Mouse (Mus musculus) telencephalon, adult 2 months (tissue): Measurements from ENCODE around the gene Tdrd12.
"Not testable (repeated sequence)": the region's sequence is repeated elsewhere in the genome, so short reads cannot be mapped to it uniquely, and the experiment has no call there.

Experiments
- DNase-seq: peaks from one replicate; pipeline ENCODE4 v3.0.0-alpha.2; 2011; ENCODE audit warnings: low read depth, low spot score

The Tdrd12 gene

DNA sequence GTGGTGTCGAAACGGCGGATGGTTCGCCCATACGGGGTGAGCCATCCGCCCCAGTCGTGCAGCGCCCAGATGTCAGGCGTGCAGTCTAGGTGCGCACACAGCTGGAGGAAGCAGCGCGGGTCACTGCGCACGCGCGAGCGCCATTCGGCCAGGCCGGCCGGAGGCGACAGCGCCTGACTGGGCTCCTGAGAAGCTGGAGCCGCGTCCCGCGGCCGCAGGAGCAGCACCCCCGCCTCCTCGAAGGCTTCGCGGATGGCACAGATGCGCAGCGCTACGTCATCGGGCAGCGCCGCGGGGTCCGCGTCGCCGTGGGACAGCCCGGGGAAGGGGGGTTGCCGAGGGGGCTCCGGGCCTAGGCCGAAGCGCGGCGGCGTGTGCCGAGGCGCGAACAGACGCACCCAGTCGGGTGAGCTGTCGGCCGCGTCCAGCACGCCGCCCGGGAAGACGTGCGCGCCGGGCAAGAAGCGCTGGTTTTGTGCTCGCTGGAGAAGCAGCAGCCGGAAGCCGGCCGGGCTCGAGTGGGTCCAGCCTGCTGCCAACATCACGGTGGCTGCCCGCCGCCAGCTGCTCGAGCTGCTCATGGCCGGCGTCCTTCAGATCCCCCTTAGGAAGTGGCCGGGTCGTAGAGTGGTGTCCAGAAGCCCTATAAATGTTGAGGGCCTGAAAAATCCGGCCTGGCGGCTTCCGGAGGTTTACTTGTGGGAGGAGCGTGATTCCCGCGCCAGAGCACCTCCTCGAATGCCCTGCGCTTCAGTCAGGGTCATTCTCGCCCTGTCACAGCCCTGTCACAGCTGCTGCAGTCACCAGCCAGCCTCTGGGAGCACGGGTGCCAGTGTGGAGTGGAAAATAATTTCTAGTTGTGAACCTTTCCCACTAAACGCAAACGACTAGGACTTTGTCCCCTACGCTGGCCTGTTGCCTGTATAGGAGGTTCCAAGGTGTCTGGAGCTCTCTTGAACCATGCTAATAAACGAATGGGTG lies 18.0 kb upstream of the Tdrd12 start:
- DNase-seq, result peak; percentile 75

- DNase-seq, result peak; percentile 27
These were observed 17.1 kb upstream of the Tdrd12 start for GRCm38 (mm10) chr7:35554605-35555175.

DNA sequence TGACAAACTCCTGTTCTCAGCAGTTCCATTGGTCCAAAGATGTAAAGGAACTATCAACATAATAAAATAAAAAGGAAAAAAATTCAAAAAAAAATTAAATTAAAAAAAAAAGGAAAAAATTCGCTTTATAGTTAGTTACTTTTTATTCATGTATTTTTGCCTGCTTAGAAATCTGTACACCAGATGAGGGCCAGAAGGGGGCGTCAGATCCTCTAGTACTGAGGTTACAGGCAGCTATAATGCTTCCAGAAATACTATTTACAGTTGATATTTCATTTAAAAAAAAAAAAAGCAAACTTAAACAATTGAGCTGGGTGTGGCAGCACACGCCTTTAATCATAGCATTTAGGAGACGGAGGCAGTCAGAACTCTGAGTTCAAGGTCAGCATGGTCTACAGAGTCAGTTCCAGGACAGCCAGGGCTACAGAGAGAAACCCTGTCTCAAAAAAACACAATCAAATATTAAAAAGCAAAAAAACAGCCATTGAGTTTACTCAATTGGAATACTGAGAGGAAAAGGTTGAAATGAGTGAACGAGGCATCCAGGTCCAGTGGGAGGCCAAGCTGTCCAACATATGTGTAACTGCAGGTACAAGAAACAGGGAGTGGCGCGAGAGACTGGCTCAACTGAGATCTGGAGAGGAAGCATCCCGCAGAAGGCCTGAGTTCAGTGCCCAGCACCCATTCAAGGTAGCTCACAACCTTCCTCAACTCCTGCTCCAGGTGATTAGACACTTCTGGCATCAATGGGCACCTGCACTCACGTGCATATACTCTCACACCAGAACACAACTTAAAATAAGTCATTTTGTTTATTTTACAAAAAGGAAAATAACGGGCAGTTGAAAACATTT lies 16.4 kb upstream of the Tdrd12 start:
- DNase-seq, result no peak

- peak; percentile 21 for DNase-seq
These were observed 8.3 kb upstream of the Tdrd12 start for GRCm38 (mm10) chr7:35545881-35546280.

DNA sequence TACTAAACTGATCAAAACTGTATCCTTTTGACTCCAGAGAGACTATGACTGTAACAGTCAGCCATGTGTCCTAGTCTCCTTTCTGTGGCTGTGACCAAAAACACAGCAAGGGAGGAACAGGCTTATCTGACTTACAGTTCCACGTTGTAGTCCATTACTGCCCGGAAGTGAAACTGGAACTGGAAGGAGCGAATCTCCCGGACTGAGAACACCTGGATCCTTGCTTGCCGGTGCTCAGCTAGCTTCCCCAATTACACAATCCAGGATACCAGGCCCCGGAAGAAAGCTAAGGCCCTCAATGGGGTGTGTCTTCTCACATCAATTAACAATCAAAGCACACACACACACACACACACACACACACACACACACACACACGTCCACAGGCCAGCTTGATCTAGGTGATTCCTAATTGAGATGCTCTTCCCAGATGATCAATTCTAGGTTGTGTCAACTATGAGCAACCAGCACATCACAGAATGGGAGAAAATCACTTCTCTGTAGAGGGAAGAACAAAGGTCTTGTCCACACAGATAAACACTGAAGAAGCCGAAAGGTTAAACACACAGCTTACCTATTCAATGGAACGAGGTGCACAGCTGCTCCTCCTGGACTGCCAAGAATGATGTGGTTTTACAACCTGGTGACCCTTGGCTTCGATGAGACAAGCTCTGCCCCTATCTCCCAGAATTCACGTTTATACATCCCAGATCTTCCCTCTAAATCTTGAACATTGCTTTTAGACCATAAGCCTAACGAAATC lies 1.6 kb downstream of the Tdrd12 start:
- no peak for DNase-seq

DNA sequence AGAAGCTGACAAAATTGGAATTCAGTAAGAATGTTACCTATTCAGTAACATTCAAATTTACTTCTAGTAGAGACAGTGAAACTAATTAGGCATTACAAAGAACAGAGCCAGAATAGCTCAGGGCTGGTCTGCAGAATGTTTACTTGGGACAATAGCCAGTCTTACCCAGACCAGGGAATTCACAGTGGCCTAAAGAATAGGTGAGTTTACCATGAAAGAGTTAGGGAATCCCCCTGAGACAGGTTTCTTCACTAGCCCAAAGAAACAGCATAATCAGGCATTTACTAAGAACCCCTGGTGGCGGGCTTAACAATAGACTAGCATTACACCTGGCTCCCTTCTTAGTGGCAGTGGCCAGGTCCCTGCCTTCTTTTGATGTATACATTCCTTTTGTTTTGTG lies 7.0 kb downstream of the Tdrd12 start:
- not testable (repeated sequence) for DNase-seq

GRCm38 (mm10) chr7:35530026-35530425 lies 7.5 kb downstream of the Tdrd12 start:
- no peak for DNase-seq

DNA sequence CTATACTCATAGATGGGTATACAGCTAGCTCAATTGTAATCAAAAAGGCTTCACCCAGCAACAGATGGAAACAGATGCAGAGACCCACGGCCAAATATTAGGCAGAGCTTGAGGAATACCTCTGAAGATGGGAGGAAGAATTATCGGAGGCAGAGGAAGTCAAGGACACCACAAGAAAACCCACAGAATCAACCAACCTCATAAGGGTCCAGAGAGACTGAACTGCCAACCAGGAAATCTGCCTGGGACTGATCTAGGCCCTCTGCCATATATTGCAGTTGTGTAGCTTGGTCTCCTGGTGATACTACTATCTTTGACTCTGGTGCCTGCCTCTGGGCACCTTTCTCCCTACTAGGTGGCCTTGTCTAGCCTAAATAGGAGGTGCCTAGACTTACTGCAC lies 10.8 kb downstream of the Tdrd12 start:
- DNase-seq, result no peak

DNA sequence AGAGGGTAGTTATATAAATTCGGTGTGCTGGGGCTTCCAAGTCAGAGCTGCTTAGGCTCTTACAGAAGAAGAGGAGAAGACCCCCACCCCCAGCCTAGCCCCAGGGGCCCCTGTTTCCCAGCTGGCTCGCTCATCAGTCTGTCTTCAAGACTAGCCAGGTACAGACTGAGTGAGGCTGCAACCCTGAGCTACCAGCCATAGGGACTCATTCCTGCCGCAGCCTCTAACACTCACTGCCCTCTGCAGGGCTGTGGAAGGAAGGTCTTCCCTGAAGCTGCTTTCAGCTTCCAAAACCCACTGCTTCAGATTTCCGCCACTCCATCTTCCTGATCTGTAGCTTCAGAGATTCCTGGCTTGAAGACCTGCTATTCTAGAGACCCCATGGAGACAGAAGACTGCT lies 35.5 kb downstream of the Tdrd12 start:
- no peak for DNase-seq

DNA sequence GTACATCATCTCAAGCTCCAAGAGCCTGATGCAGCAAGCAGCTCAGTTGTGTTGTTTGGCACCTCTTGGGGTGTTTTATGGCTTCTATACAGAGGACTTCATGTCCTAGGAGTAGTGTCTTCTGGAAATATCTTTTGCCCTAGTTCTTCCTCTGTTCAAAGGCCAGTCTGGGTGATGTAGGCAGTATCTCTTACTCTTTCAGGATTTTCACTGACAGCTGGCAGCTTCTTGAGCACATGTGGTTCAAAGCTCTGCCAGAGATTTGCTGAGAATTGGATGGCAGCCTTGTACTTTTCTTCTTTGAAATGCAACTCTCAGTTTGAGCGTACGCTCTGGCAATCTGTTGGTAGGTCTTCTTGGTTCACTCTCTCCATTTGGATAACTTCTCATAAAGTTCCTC lies 40.0 kb downstream of the Tdrd12 start:
- DNase-seq, result peak; percentile 54

DNA sequence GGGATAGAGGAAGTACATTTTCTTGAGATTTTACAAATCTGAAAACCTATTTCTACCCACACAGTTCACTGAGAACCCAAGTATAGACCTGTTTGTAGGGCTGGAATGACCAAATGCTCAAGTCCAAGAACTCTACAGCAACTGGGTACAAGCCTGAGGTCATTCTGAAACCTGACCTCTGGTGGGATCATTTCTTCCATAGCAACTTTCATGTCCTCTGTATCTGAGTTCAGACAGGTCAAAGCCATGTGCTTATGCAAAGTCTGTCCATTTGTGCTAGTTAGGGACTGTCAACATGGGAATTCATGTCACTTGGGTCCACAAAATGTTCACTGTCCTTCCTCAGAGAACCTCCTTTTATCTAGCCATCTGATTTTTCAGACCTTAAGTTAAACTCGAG lies 46.5 kb downstream of the Tdrd12 start:
- DNase-seq, result no peak

- no peak for DNase-seq
These were observed 47.4 kb downstream of the Tdrd12 start for GRCm38 (mm10) chr7:35490186-35490585.

DNA sequence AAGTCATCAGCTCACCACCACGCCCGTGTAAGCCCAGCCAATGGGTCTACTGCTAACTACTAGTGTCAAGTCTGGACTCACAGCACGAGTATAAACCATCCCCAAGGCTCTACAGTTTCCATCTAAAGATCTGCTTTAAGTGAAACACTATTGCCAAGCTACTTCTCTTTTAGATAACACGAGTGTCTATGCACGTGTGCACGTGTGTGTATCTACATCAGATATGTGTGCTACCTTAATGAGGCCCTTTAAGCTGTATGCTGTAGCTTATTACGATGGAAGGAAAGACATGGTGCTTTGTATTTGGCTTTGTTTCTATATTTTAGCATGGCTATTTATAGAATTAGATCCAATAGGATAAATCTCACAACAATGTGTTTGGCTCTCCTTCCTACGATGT lies 51.0 kb downstream of the Tdrd12 start:
- DNase-seq, result no peak

DNA sequence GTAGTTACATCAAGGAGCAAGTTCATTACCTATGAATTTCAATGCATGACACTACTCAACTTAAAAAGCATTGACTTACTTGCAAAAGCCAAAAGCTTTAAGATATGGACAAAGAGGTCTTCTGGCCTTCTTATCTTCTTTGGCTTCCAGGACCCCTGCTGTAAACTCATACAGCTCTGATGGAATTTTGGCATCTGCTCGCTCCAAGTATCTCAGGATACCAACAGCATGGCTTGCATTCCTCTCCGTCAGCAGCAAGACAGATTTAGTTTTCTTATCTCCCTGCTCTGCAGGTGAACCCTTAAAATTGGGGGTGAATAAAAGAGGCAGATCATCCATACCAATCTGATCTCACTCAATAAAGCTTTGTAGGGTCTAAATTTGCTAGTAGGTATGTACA lies 52.4 kb downstream of the Tdrd12 start:
- DNase-seq, result no peak

DNA sequence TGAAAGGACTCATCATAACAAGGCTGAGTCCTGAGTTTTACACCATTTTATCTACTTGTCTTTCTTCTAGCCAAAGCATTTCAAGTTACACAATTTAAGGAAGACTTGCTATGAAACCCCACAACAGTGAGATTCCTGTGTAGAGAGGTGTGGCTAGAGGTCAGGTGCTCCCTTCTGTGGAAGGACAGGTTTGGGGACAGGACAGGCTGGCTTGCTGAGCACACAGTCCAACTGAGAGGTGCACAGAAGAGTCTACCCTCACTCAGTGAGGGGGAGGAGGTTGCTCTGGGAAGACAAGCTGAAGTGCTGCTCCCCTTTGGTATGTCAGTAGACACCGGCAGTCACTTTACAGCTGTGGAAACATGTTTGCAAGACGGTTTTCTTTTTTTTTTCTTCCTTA lies 61.1 kb downstream of the Tdrd12 start:
- no peak for DNase-seq

DNA sequence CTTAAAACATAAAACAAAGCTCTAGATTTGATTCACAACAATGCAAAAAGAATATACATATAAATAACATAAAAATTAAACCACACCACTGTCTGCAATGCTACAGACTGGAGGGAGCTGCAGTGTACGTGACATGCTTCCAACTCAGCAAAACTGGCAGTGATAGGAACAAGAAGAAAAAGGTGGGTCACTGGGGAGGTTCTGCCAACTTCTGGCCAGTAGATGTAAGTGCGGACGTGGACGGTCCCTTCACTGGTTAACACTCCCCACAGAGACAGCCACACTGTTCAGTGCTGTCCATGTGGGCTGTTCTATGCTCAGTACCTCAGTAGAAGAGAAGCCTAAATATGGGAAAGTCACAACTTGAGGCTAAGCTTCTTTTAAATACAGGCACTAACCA lies 66.8 kb downstream of the Tdrd12 start:
- DNase-seq, result no peak

GRCm38 (mm10) chr7:35467856-35468255 lies 69.7 kb downstream of the Tdrd12 start:
- no peak for DNase-seq

DNA sequence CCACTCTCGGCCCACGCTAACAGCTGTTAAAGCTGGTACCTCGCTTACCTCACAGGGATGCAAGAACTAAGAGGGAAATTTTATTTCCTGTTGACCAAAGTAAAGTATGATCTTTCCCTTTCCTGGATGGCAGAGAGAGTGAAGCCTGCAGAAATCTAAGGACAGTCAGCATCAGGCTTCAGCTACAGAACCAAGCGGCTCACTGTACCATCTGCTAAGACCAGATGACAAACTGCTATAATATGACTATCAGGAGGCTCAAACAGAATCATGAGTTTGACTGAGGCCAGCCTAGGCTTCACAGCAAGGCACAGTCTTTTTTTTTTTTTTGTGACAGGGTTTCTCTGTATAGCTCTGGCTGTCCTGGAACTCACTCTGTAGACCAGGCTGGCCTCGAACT lies 72.5 kb downstream of the Tdrd12 start:
- peak; percentile 22 for DNase-seq

- no peak for DNase-seq
These were observed 76.6 kb downstream of the Tdrd12 start for GRCm38 (mm10) chr7:35460971-35461370.

DNA sequence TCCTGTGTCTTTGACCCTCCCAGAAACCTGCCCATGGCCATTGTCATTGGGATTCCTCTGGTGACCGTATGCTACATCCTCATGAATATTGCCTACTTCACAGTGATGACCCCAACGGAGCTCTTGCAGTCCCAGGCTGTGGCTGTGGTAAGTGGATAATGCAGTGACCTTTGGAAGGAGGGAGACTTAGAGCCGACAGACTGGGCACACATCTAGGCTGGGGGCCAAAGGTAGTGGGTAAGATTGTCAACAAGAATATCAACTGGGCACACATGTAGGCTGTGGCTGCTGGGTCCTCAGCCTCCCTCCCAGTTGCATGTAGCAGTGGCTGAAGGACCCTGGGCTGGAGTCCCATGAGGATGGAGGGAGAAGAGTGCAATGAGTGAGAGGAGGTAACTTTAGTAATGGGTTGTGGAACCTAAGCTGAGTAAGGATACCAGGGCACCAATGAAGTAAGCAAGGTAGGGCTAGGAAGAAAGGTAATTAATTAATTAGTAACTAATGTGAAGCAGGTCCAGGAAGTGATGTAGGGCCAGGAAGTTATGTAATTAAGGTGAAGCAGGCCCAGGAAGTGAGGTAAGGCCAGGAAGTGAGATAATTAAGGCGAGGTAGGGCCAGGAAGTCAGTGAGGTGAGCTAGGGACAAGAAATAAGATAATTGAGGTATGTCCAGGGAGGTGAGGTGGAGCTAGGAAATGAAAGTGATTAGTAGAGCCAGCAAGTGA lies 81.3 kb downstream of the Tdrd12 start:
- DNase-seq, result no peak

DNA sequence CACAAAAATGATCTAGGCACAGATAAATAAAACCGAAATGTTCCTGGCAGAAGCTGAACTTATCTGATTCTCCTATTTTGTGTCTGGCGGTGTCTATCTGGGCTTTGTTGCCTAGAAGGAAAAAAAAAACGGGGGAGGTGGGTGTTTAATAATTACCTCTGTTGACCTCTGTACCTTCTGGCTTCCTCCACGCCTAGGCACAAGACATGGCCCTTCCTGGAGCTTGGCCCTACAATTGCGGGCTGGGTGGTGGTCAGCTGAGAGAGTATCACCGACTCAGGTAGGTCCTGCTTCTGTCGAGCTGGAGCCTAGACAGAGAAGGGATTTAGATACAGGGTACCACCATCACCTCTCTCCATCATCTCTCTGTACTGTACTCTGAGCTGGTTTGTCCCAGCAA lies 88.7 kb downstream of the Tdrd12 start:
- DNase-seq, result no peak
